Mouse (Mus musculus) thymus, adult 2 months (tissue): ENCODE results near the gene D1Ertd622e.

Experiments used
- CTCF ChIP-seq: fragments of 200-500 bp; IDR thresholded peaks from 2 replicates; pipeline ENCODE4 v1.5.1; 2012; ENCODE audit warnings: mild to moderate bottlenecking, control low read depth, low read length, moderate library complexity, borderline replicate concordance; ENCODE audit not compliant: control insufficient read depth, poor library complexity, insufficient read depth; ENCODE audit errors: extremely low read depth
- POLR2A ChIP-seq: fragments of 200-500 bp; IDR thresholded peaks from 2 replicates; pipeline ENCODE4 v1.6.1; 2012; ENCODE audit warnings: mild to moderate bottlenecking, low read length, control low read depth, moderate library complexity; ENCODE audit not compliant: control insufficient read depth, poor library complexity, insufficient read depth; ENCODE audit errors: extremely low read depth

GRCm38 (mm10) chr1:97672849-97673248, 11.0 kb upstream of the D1Ertd622e start:
- TF ChIP-seq CTCF (no peak), POLR2A (no peak)
